Mouse (Mus musculus): ENCODE measurements around the gene Asb17.

GRCm38 (mm10) chr3:153864636-153865429, 20.8 kb downstream of the Asb17 start:
- TF ChIP-seq CTCF (IDR thresholded peaks at IDR 0.05; ENCODE audit: low read depth) (peak; percentile 29), EP300 (IDR thresholded peaks at IDR 0.05; ENCODE audit: low read depth) (no peak)
